Mouse (Mus musculus): ENCODE data around the gene Zpbp2. TPM values are rescaled to one million over a fixed set of nuclear protein-coding genes. Genes with fewer than 3 reads are reported as not detected.
"Not testable (repeated sequence)": the region's sequence is repeated elsewhere in the genome, so short reads cannot be mapped to it uniquely, and the experiment has no call there.

The Zpbp2 gene
- total and polyA plus RNA-seq, 2 experiments from 2014 or later, result 0.45 TPM; not detected in 1

- 45% methylated on average over 6 of the region's 6 CpGs for WGBS
- Histone ChIP-seq H3K27ac (no peak overlapping the region), H3K4me3 (ENCODE audit: low read length) (no peak overlapping the region), H3K9me3 (ENCODE audit: low read length) (no peaks in the 10 kb centered on the region), H3K4me2 (ENCODE audit: low read depth, low read length) (no peak overlapping the region), H3K27me3 (ENCODE audit: insufficient read depth, low read length) (peaks cover 3% of the 10 kb centered on the region; the same call in 1 of the 2 replicates), H3K9ac (replicated peaks; ENCODE audit: low read length) (no peak overlapping the region), H3K4me1 (ENCODE audit: insufficient read depth, low read length) (peaks cover 4% of the 10 kb centered on the region; the same call in 1 of the 2 replicates), H3K36me3 (ENCODE audit: insufficient read depth, low read length) (no peaks in the 10 kb centered on the region)
- DNase-seq (ENCODE audit: low spot score) (peak; percentile 75), ATAC-seq (no peak)
- peak; percentile 71 for TF ChIP-seq CTCF (IDR thresholded peaks at IDR 0.05; ENCODE audit: low read depth)
These were observed 46.5 kb downstream of the Zpbp2 start for GRCm38 (mm10) chr11:98597363-98597762.

- TF ChIP-seq CTCF (IDR thresholded peaks at IDR 0.05; ENCODE audit: low read depth), result no peak
- WGBS, result 87% methylated on average over 8 of the region's 8 CpGs
- Histone ChIP-seq H3K4me2 (ENCODE audit: low read depth, low read length) (peak within 1 kb of the TSS; percentile 38), H3K27ac (no peak within 1 kb of the TSS), H3K9ac (replicated peaks; ENCODE audit: low read length) (no peak within 1 kb of the TSS), H3K9me3 (ENCODE audit: low read length) (no peaks in the 10 kb centered on the region), H3K27me3 (ENCODE audit: insufficient read depth, low read length) (peaks cover 3% of the 10 kb centered on the region; the same call in 1 of the 2 replicates), H3K36me3 (ENCODE audit: insufficient read depth, low read length) (no peaks in the 10 kb centered on the region), H3K4me1 (ENCODE audit: insufficient read depth, low read length) (peaks cover 4% of the 10 kb centered on the region; the same call in 1 of the 2 replicates), H3K4me3 (ENCODE audit: low read length) (no peak within 1 kb of the TSS)
- no peak for ATAC-seq
- no peak for DNase-seq (ENCODE audit: low spot score)
These were observed 47.1 kb downstream of the Zpbp2 start, which contains the start of gene Lrrc3c for GRCm38 (mm10) chr11:98597991-98598390. Gene Lrrc3c, plus strand, starts transcription at chr11:98598291.

GRCm38 (mm10) chr11:98598851-98599290 lies 48.0 kb downstream of the Zpbp2 start:
- 42% methylated on average over 18 of the region's 18 CpGs for WGBS
- H3K9me3 ChIP-seq (ENCODE audit: low read length), result no peaks in the 10 kb centered on the region
- H3K27me3 ChIP-seq (ENCODE audit: insufficient read depth, low read length), result peaks cover 3% of the 10 kb centered on the region; the same call in 1 of the 2 replicates
- no peak for TF ChIP-seq CTCF (IDR thresholded peaks at IDR 0.05; ENCODE audit: low read depth)
- no peak overlapping the region for H3K27ac ChIP-seq
- H3K4me3 ChIP-seq (ENCODE audit: low read length), result no peak overlapping the region
- no peak for ATAC-seq
- H3K36me3 ChIP-seq (ENCODE audit: insufficient read depth, low read length), result no peaks in the 10 kb centered on the region
- H3K9ac ChIP-seq (replicated peaks; ENCODE audit: low read length), result no peak overlapping the region
- H3K4me1 ChIP-seq (ENCODE audit: insufficient read depth, low read length), result peaks cover 4% of the 10 kb centered on the region; the same call in 1 of the 2 replicates
- peak; percentile 14 for DNase-seq (ENCODE audit: low spot score)
- peak overlapping the region; percentile 38 for H3K4me2 ChIP-seq (ENCODE audit: low read depth, low read length)

- Histone ChIP-seq H3K9me3 (ENCODE audit: low read length) (no peaks in the 10 kb centered on the region), H3K9ac (replicated peaks; ENCODE audit: low read length) (no peak overlapping the region), H3K4me3 (ENCODE audit: low read length) (no peak overlapping the region), H3K27me3 (ENCODE audit: insufficient read depth, low read length) (peaks cover 3% of the 10 kb centered on the region; the same call in 1 of the 2 replicates), H3K4me2 (ENCODE audit: low read depth, low read length) (peak overlapping the region; percentile 38), H3K36me3 (ENCODE audit: insufficient read depth, low read length) (no peaks in the 10 kb centered on the region), H3K27ac (no peak overlapping the region), H3K4me1 (ENCODE audit: insufficient read depth, low read length) (peaks cover 4% of the 10 kb centered on the region; the same call in 1 of the 2 replicates)
- ATAC-seq, result no peak
- TF ChIP-seq CTCF (IDR thresholded peaks at IDR 0.05; ENCODE audit: low read depth), result no peak
- peak; percentile 11 for DNase-seq (ENCODE audit: low spot score)
- 31% methylated on average over 18 of the region's 18 CpGs for WGBS
These were observed 48.4 kb downstream of the Zpbp2 start for GRCm38 (mm10) chr11:98599291-98599690.

- peak overlapping the region; percentile 25; the same call in 1 of the 2 replicates for H3K4me3 ChIP-seq (ENCODE audit: low read length)
- ATAC-seq, result peak; percentile 50; the same call in 1 of the 2 replicates
- no peak overlapping the region for H3K27ac ChIP-seq
These were observed 51.3 kb downstream of the Zpbp2 start for GRCm38 (mm10) chr11:98602090-98602690.

GRCm38 (mm10) chr11:98603953-98604352 lies 53.1 kb downstream of the Zpbp2 start:
- no peak overlapping the region for H3K4me3 ChIP-seq (ENCODE audit: low read length)
- no peak for TF ChIP-seq CTCF (IDR thresholded peaks at IDR 0.05; ENCODE audit: low read depth)
- WGBS, result 82% methylated on average over 2 of the region's 2 CpGs
- DNase-seq (ENCODE audit: low spot score), result no peak
- no peak for ATAC-seq
- no peak overlapping the region for H3K4me2 ChIP-seq (ENCODE audit: low read depth, low read length)
- H3K4me1 ChIP-seq (ENCODE audit: insufficient read depth, low read length), result peaks cover 4% of the 10 kb centered on the region; the same call in 1 of the 2 replicates
- H3K9ac ChIP-seq (replicated peaks; ENCODE audit: low read length), result no peak overlapping the region
- H3K27me3 ChIP-seq (ENCODE audit: insufficient read depth, low read length), result peaks cover 3% of the 10 kb centered on the region; the same call in 1 of the 2 replicates
- H3K9me3 ChIP-seq (ENCODE audit: low read length), result no peaks in the 10 kb centered on the region
- no peak overlapping the region for H3K27ac ChIP-seq
- H3K36me3 ChIP-seq (ENCODE audit: insufficient read depth, low read length), result no peaks in the 10 kb centered on the region

More at GRCm38 (mm10) chr11:98602090-98602690, 51.3 kb downstream of the Zpbp2 start:
- H3K9me3 ChIP-seq (ENCODE audit: low read length), result no peaks in the 10 kb centered on the region
- peaks cover 3% of the 10 kb centered on the region; the same call in 1 of the 2 replicates for H3K27me3 ChIP-seq (ENCODE audit: insufficient read depth, low read length)
- H3K4me2 ChIP-seq (ENCODE audit: low read depth, low read length), result peak overlapping the region; percentile 54
- no peak overlapping the region for H3K9ac ChIP-seq (replicated peaks; ENCODE audit: low read length)
- H3K4me1 ChIP-seq (ENCODE audit: insufficient read depth, low read length), result peaks cover 4% of the 10 kb centered on the region; the same call in 1 of the 2 replicates
- H3K36me3 ChIP-seq (ENCODE audit: insufficient read depth, low read length), result no peaks in the 10 kb centered on the region
- under 1% methylated on average over 19 of the region's 20 CpGs for WGBS
- DNase-seq (ENCODE audit: low spot score), result peak; percentile 2
- TF ChIP-seq CTCF (IDR thresholded peaks at IDR 0.05; ENCODE audit: low read depth), result no peak

- not testable (repeated sequence) for H3K27ac ChIP-seq; H3K9ac ChIP-seq (replicated peaks; ENCODE audit: low read length); H3K9me3 ChIP-seq (ENCODE audit: low read length); H3K4me1 ChIP-seq (ENCODE audit: insufficient read depth, low read length); DNase-seq (ENCODE audit: low spot score); H3K4me2 ChIP-seq (ENCODE audit: low read depth, low read length); H3K27me3 ChIP-seq (ENCODE audit: insufficient read depth, low read length); H3K36me3 ChIP-seq (ENCODE audit: insufficient read depth, low read length); ATAC-seq; H3K4me3 ChIP-seq (ENCODE audit: low read length)
- 72% methylated on average over 6 of the region's 6 CpGs for WGBS
These were observed 54.0 kb downstream of the Zpbp2 start for GRCm38 (mm10) chr11:98604911-98605310.

Measured in hindbrain, postnatal 0 days (tissue).